Mouse (Mus musculus) limb, embryonic 12.5 days (tissue): Measurements from ENCODE around the gene Lamc3. TPM values are rescaled to one million over a fixed set of nuclear protein-coding genes. Genes with fewer than 3 reads are reported as not detected.

Source experiments
- ATAC-seq: fragments of 200-750 bp; cut with Nextera tagmentation; 2 replicates; pipeline ENCODE4 v1.8.0; 2017; ENCODE audit warnings: low read depth, moderate TSS enrichment; ENCODE audit not compliant: insufficient number of reproducible peaks, insufficient read depth, low FRiP score, low TSS enrichment
- H3K27ac ChIP-seq: fragments of 300-500 bp; sonication (generic); 2 replicates; pipeline ENCODE4 v1.5.1; 2016; ENCODE audit warnings: mild to moderate bottlenecking, moderate library complexity
- H3K27me3 ChIP-seq: fragments of 300-500 bp; sonication (generic); 2 replicates; pipeline ENCODE4 v1.6.1; 2016; ENCODE audit warnings: mild to moderate bottlenecking, moderate library complexity
- H3K36me3 ChIP-seq: fragments of 300-500 bp; sonication (generic); 2 replicates; pipeline ENCODE4 v1.6.1; 2016; ENCODE audit warnings: mild to moderate bottlenecking, moderate library complexity
- H3K4me1 ChIP-seq: fragments of 300-500 bp; sonication (generic); replicated peaks from 2 replicates; pipeline ENCODE4 v1.6.1; 2016
- H3K4me2 ChIP-seq: fragments of 300-500 bp; sonication (generic); 2 replicates; pipeline ENCODE4 v1.6.1; 2016; ENCODE audit warnings: mild to moderate bottlenecking, moderate library complexity
- H3K4me3 ChIP-seq: fragments of 300-500 bp; sonication (generic); replicated peaks from 2 replicates; pipeline ENCODE4 v1.5.1; 2016; ENCODE audit warnings: mild to moderate bottlenecking
- H3K9ac ChIP-seq: fragments of 300-500 bp; sonication (generic); replicated peaks from 2 replicates; pipeline ENCODE4 v1.6.1; 2016; ENCODE audit warnings: mild to moderate bottlenecking, moderate library complexity
- H3K9me3 ChIP-seq: fragments of 300-500 bp; sonication (generic); 2 replicates; pipeline ENCODE4 v1.6.1; 2016; ENCODE audit warnings: mild to moderate bottlenecking, moderate library complexity
- whole genome bisulfite sequencing: fragments of 180-500 bp; shearing (Covaris S2); methylation state at CpG from one replicate; pipeline ENCODE4 v1.1.7; 2016; 5-methylcytosine and 5-hydroxymethylcytosine counted together
- polyA plus RNA-seq: library from polyadenylated mRNA; unstranded; fragments of >200 nt; fragmentation: Nextera tagmentation; extraction: Ambion mirVana; gene quantifications from 2 replicates; pipeline ENCODE4 v1.2.1, GENCODE M21; 2016

Gene Lamc3
- polyA plus RNA-seq, 1 experiment from 2014 or later: 0.21 TPM

- Histone ChIP-seq H3K36me3 (no peaks in the 10 kb centered on the region), H3K9me3 (no peaks in the 10 kb centered on the region), H3K4me2 (no peak overlapping the region), H3K9ac (no peak overlapping the region), H3K4me3 (no peak overlapping the region), H3K4me1 (no peaks in the 10 kb centered on the region), H3K27me3 (no peaks in the 10 kb centered on the region), H3K27ac (no peak overlapping the region)
- no peak for ATAC-seq
- 29% methylated on average over 4 of the region's 4 CpGs for WGBS
Measured at GRCm38 (mm10) chr2:31935054-31935453, 48.0 kb downstream of the Lamc3 start.

GRCm38 (mm10) chr2:31938298-31938697 is 51.2 kb downstream of the Lamc3 start:
- WGBS: 93% methylated on average over 1 of the region's 1 CpGs
- Histone ChIP-seq H3K9ac (no peak overlapping the region), H3K4me1 (no peaks in the 10 kb centered on the region), H3K27ac (no peak overlapping the region), H3K27me3 (no peaks in the 10 kb centered on the region), H3K9me3 (no peaks in the 10 kb centered on the region), H3K4me3 (no peak overlapping the region), H3K4me2 (no peak overlapping the region), H3K36me3 (no peaks in the 10 kb centered on the region)
- no peak for ATAC-seq

GRCm38 (mm10) chr2:31943011-31943410 is 55.9 kb downstream of the Lamc3 start:
- no peak for ATAC-seq
- no peak overlapping the region for H3K9ac ChIP-seq
- no peaks in the 10 kb centered on the region for H3K9me3 ChIP-seq
- 73% methylated on average over 4 of the region's 4 CpGs for WGBS
- no peak overlapping the region for H3K27ac ChIP-seq
- no peak overlapping the region for H3K4me2 ChIP-seq
- H3K4me1 ChIP-seq: no peaks in the 10 kb centered on the region
- no peak overlapping the region for H3K4me3 ChIP-seq
- H3K36me3 ChIP-seq: no peaks in the 10 kb centered on the region
- H3K27me3 ChIP-seq: no peaks in the 10 kb centered on the region

GRCm38 (mm10) chr2:31945580-31945979 is 58.5 kb downstream of the Lamc3 start:
- Histone ChIP-seq H3K9ac (no peak overlapping the region), H3K4me1 (no peaks in the 10 kb centered on the region), H3K9me3 (no peaks in the 10 kb centered on the region), H3K36me3 (no peaks in the 10 kb centered on the region), H3K4me3 (no peak overlapping the region), H3K4me2 (no peak overlapping the region), H3K27me3 (0 out of 2 replicates have a peak, but pooled peaks cover 4% of the 10 kb centered on the region), H3K27ac (no peak overlapping the region)
- ATAC-seq: no peak
- WGBS: 68% methylated on average over 2 of the region's 2 CpGs

- WGBS: 79% methylated on average over 6 of the region's 6 CpGs
- H3K27me3 ChIP-seq: 0 out of 2 replicates have a peak, but pooled peaks cover 4% of the 10 kb centered on the region
- 0 out of 2 replicates have a peak, but pooled peaks have one; percentile 10 for ATAC-seq
Measured at GRCm38 (mm10) chr2:31948392-31948791, 61.3 kb downstream of the Lamc3 start.

GRCm38 (mm10) chr2:31948801-31949200 is 61.7 kb downstream of the Lamc3 start:
- peaks cover 25% of the 10 kb centered on the region for H3K4me1 ChIP-seq
- H3K4me3 ChIP-seq: no peak overlapping the region
- peaks cover 18% of the 10 kb centered on the region for H3K36me3 ChIP-seq
- no peaks in the 10 kb centered on the region for H3K9me3 ChIP-seq
- no peak overlapping the region for H3K27ac ChIP-seq
- 0 out of 2 replicates have a peak, but pooled peaks cover 4% of the 10 kb centered on the region for H3K27me3 ChIP-seq
- H3K9ac ChIP-seq: no peak overlapping the region
- no peak for ATAC-seq
- no peak overlapping the region for H3K4me2 ChIP-seq
- 76% methylated on average over 6 of the region's 6 CpGs for WGBS

More at GRCm38 (mm10) chr2:31948392-31948791, 61.3 kb downstream of the Lamc3 start:
- Histone ChIP-seq H3K9me3 (no peaks in the 10 kb centered on the region), H3K4me3 (no peak overlapping the region), H3K36me3 (peaks cover 14% of the 10 kb centered on the region; the same call in 1 of the 2 replicates), H3K9ac (no peak overlapping the region), H3K4me2 (no peak overlapping the region), H3K4me1 (peaks cover 23% of the 10 kb centered on the region), H3K27ac (no peak overlapping the region)

- 0 out of 2 replicates have a peak, but pooled peaks cover 4% of the 10 kb centered on the region for H3K27me3 ChIP-seq
- under 1% methylated on average over 65 of the region's 66 CpGs for WGBS
Measured at GRCm38 (mm10) chr2:31950058-31950871, 63.2 kb downstream of the Lamc3 start, which contains the start of gene Aif1l. Gene Aif1l, plus strand, starts transcription at chr2:31950139.

GRCm38 (mm10) chr2:31950966-31951365 is 63.9 kb downstream of the Lamc3 start:
- no peak for ATAC-seq
- H3K9me3 ChIP-seq: no peaks in the 10 kb centered on the region
- peaks cover 25% of the 10 kb centered on the region for H3K4me1 ChIP-seq
- H3K9ac ChIP-seq: peak overlapping the region; percentile 79
- 0 out of 2 replicates have a peak, but pooled peaks cover 4% of the 10 kb centered on the region for H3K27me3 ChIP-seq
- H3K4me3 ChIP-seq: peak overlapping the region; percentile 81
- WGBS: 22% methylated on average over 9 of the region's 9 CpGs
- H3K27ac ChIP-seq: 0 out of 2 replicates have a peak overlapping the region, but pooled peaks have one; percentile 53
- H3K4me2 ChIP-seq: peak overlapping the region; percentile 85
- H3K36me3 ChIP-seq: peaks cover 40% of the 10 kb centered on the region

More at GRCm38 (mm10) chr2:31950058-31950871, 63.2 kb downstream of the Lamc3 start, which contains the start of gene Aif1l:
- H3K4me3 ChIP-seq: peak within 1 kb of the TSS; percentile 81
- no peaks in the 10 kb centered on the region for H3K9me3 ChIP-seq
- H3K4me1 ChIP-seq: peaks cover 25% of the 10 kb centered on the region
- H3K9ac ChIP-seq: peak within 1 kb of the TSS; percentile 79
- peak; percentile 61; the same call in 1 of the 2 replicates for ATAC-seq
- H3K36me3 ChIP-seq: peaks cover 33% of the 10 kb centered on the region
- H3K4me2 ChIP-seq: peak within 1 kb of the TSS; percentile 85
- 0 out of 2 replicates have a peak within 1 kb of the TSS, but pooled peaks have one; percentile 53 for H3K27ac ChIP-seq

- H3K4me2 ChIP-seq: peak overlapping the region; percentile 85; the same call in 1 of the 2 replicates
- WGBS: 89% methylated on average over 10 of the region's 10 CpGs
- H3K27ac ChIP-seq: no peak overlapping the region
- no peaks in the 10 kb centered on the region for H3K9me3 ChIP-seq
- no peak overlapping the region for H3K4me3 ChIP-seq
- ATAC-seq: no peak
- no peak overlapping the region for H3K9ac ChIP-seq
- peaks cover 43% of the 10 kb centered on the region for H3K36me3 ChIP-seq
- H3K27me3 ChIP-seq: 0 out of 2 replicates have a peak, but pooled peaks cover 4% of the 10 kb centered on the region
- H3K4me1 ChIP-seq: peaks cover 25% of the 10 kb centered on the region
Measured at GRCm38 (mm10) chr2:31952236-31952635, 65.1 kb downstream of the Lamc3 start.

- Histone ChIP-seq H3K9ac (no peak overlapping the region), H3K36me3 (peaks cover 48% of the 10 kb centered on the region), H3K4me1 (peaks cover 25% of the 10 kb centered on the region), H3K4me2 (no peak overlapping the region), H3K9me3 (no peaks in the 10 kb centered on the region), H3K27me3 (0 out of 2 replicates have a peak, but pooled peaks cover 4% of the 10 kb centered on the region), H3K4me3 (no peak overlapping the region), H3K27ac (no peak overlapping the region)
- 84% methylated on average over 3 of the region's 3 CpGs for WGBS
- ATAC-seq: no peak
Measured at GRCm38 (mm10) chr2:31952725-31953124, 65.6 kb downstream of the Lamc3 start.

GRCm38 (mm10) chr2:31953687-31954086 is 66.6 kb downstream of the Lamc3 start:
- peaks cover 25% of the 10 kb centered on the region for H3K4me1 ChIP-seq

More at GRCm38 (mm10) chr2:31953687-31954086, 66.6 kb downstream of the Lamc3 start:
- 80% methylated on average over 8 of the region's 8 CpGs for WGBS
- Histone ChIP-seq H3K9ac (no peak overlapping the region), H3K9me3 (no peaks in the 10 kb centered on the region), H3K27me3 (0 out of 2 replicates have a peak, but pooled peaks cover 4% of the 10 kb centered on the region), H3K4me2 (no peak overlapping the region), H3K27ac (no peak overlapping the region), H3K36me3 (peaks cover 57% of the 10 kb centered on the region), H3K4me3 (no peak overlapping the region)
- no peak for ATAC-seq
